Mouse (Mus musculus) hindbrain, embryonic 13.5 days (tissue): Measurements from ENCODE around the gene Klhl33. TPM values are rescaled to one million over a fixed set of nuclear protein-coding genes. Genes with fewer than 3 reads are reported as not detected.
"Not testable (repeated sequence)": the region's sequence is repeated elsewhere in the genome, so short reads cannot be mapped to it uniquely, and the experiment has no call there.

Experiments used
- ATAC-seq: fragments of 200-750 bp; cut with Nextera tagmentation; 2 replicates; pipeline ENCODE4 v1.8.0; 2017; ENCODE audit warnings: moderate TSS enrichment; ENCODE audit not compliant: low FRiP score
- H3K27ac ChIP-seq: fragments of 300-500 bp; sonication (generic); 2 replicates; pipeline ENCODE4 v1.5.1; 2015; ENCODE audit warnings: inconsistent platforms, mild to moderate bottlenecking, moderate library complexity
- H3K27me3 ChIP-seq: fragments of 300-500 bp; sonication (generic); 2 replicates; pipeline ENCODE4 v1.6.1; 2015; ENCODE audit warnings: mild to moderate bottlenecking, inconsistent platforms
- H3K36me3 ChIP-seq: fragments of 300-500 bp; sonication (generic); 2 replicates; pipeline ENCODE4 v1.6.1; 2015; ENCODE audit warnings: mild to moderate bottlenecking, inconsistent platforms
- H3K4me1 ChIP-seq: fragments of 300-500 bp; sonication (generic); replicated peaks from 2 replicates; pipeline ENCODE4 v1.6.1; 2015; ENCODE audit warnings: inconsistent platforms
- H3K4me2 ChIP-seq: fragments of 300-500 bp; sonication (generic); 2 replicates; pipeline ENCODE4 v1.6.1; 2015; ENCODE audit warnings: inconsistent platforms, mild to moderate bottlenecking, moderate library complexity
- H3K4me3 ChIP-seq: fragments of 300-500 bp; sonication (generic); 2 replicates; pipeline ENCODE4 v1.5.1; 2015; ENCODE audit warnings: mild to moderate bottlenecking, inconsistent platforms
- H3K9ac ChIP-seq: fragments of 300-500 bp; sonication (generic); 2 replicates; pipeline ENCODE4 v1.6.1; 2015; ENCODE audit warnings: mild to moderate bottlenecking, inconsistent platforms
- H3K9me3 ChIP-seq: fragments of 300-500 bp; sonication (generic); 2 replicates; pipeline ENCODE4 v1.6.1; 2016; ENCODE audit warnings: inconsistent platforms
- WGBS: fragments of 180-500 bp; shearing (Covaris S2); methylation state at CpG from one replicate; pipeline ENCODE4 v1.1.7; 2015; 5-methylcytosine and 5-hydroxymethylcytosine counted together
- polyA plus RNA-seq: library from polyadenylated mRNA; unstranded; fragments of >200 nt; fragmentation: Nextera tagmentation; extraction: Ambion mirVana; gene quantifications from 2 replicates; pipeline ENCODE4 v1.2.1, GENCODE M21; 2015

Gene Klhl33
- polyA plus RNA-seq, 1 experiment from 2014 or later = 0.83 TPM

DNA sequence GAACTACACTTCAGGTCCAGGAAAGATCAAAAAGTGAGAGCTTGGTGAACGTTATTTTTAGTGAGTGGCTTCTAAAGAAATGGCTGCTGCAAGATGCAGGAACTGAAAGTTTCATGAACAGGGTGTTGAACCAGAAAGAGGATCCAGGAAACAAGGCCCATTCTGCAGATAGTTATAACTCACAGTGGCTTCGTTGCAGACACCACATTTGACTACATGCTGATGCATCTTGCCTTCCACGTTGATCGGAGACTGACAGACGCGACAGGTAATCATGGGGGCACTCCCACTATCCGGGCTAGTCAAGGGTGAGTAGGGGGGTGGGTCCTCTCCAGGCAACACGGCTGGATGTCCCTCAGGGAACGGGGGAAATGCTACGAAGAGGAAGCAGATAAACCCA, 32.6 kb upstream of the Klhl33 start:
- no peaks in the 10 kb centered on the region for H3K27me3 ChIP-seq
- WGBS = 18% methylated on average over 10 of the region's 10 CpGs
- H3K9me3 ChIP-seq = no peaks in the 10 kb centered on the region
- peak overlapping the region; percentile 99 for H3K9ac ChIP-seq
- H3K36me3 ChIP-seq = peaks cover 33% of the 10 kb centered on the region
- peak overlapping the region; percentile 93 for H3K4me3 ChIP-seq
- H3K27ac ChIP-seq = peak overlapping the region; percentile 91
- peaks cover 50% of the 10 kb centered on the region for H3K4me1 ChIP-seq
- peak overlapping the region; percentile 92 for H3K4me2 ChIP-seq
- no peak for ATAC-seq

- peak overlapping the region; percentile 19; the same call in 1 of the 2 replicates for H3K9ac ChIP-seq
- H3K27ac ChIP-seq = no peak overlapping the region
- H3K36me3 ChIP-seq = peaks cover 33% of the 10 kb centered on the region
- H3K27me3 ChIP-seq = no peaks in the 10 kb centered on the region
- no peak overlapping the region for H3K4me2 ChIP-seq
- H3K4me1 ChIP-seq = peaks cover 59% of the 10 kb centered on the region
- no peaks in the 10 kb centered on the region for H3K9me3 ChIP-seq
- ATAC-seq = no peak
- no peak overlapping the region for H3K4me3 ChIP-seq
- 66% methylated on average over 3 of the region's 3 CpGs for WGBS
These were observed 30.1 kb upstream of the Klhl33 start for GRCm38 (mm10) chr14:50927366-50927765.

DNA sequence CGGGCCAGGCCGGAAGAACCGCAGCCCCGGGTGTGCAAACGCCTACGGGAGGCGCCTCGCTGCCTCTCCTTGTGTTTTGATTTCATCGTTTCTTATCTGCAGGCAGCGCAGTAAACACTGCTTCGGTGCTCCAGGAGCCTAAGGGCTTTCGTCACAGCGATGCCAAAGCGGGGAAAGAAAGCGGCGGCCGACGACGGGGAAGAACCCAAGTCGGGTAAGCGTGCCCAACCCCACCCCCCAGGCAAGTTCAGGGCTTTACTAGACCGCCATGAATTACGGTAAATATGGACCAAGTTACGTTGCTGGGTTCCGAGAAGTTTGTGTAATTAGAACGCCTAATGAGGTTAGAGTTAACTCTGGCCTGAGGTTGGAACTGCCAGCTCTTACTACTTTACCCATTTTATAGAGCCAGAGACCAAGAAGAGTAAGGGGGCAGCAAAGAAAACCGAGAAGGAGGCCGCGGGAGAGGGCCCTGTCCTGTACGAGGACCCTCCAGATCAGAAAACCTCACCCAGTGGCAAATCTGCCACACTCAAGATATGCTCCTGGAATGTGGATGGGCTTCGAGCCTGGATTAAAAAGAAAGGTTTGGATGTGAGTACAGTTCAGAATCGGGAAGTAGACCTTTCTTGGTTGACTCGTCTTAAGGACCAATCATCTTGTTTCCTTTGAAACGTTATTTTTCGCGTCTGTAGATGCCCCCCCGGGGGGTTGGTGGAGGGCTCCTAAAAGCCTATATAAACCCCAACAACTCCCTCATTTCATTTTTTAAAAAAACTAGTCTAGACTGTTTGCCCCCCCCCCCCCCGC, 28.0 kb upstream of the Klhl33 start:
- H3K36me3 ChIP-seq = peaks cover 33% of the 10 kb centered on the region
- peak overlapping the region; percentile 69 for H3K4me3 ChIP-seq
- 2% methylated on average over 38 of the region's 38 CpGs for WGBS
- peak overlapping the region; percentile 84 for H3K9ac ChIP-seq
- peak overlapping the region; percentile 83 for H3K4me2 ChIP-seq
- no peaks in the 10 kb centered on the region for H3K9me3 ChIP-seq
- H3K27ac ChIP-seq = peak overlapping the region; percentile 88
- ATAC-seq = peak; percentile 69
- H3K4me1 ChIP-seq = peaks cover 53% of the 10 kb centered on the region
- H3K27me3 ChIP-seq = no peaks in the 10 kb centered on the region

GRCm38 (mm10) chr14:50924281-50925064, 27.2 kb upstream of the Klhl33 start, which contains the start of the genes Osgep and Apex1:
Osgep (minus strand) TSS chr14:50924893.
Apex1 (plus strand) TSS chr14:50924968.
- ATAC-seq = peak; percentile 96
- Histone ChIP-seq H3K4me3 (peak within 1 kb of the TSS; percentile 69), H3K27me3 (no peaks in the 10 kb centered on the region), H3K4me1 (peaks cover 45% of the 10 kb centered on the region), H3K36me3 (peaks cover 33% of the 10 kb centered on the region), H3K9ac (peak within 1 kb of the TSS; percentile 84), H3K27ac (peak within 1 kb of the TSS; percentile 88), H3K9me3 (no peaks in the 10 kb centered on the region), H3K4me2 (peak within 1 kb of the TSS; percentile 83)
- WGBS = under 1% methylated on average over 57 of the region's 57 CpGs

DNA sequence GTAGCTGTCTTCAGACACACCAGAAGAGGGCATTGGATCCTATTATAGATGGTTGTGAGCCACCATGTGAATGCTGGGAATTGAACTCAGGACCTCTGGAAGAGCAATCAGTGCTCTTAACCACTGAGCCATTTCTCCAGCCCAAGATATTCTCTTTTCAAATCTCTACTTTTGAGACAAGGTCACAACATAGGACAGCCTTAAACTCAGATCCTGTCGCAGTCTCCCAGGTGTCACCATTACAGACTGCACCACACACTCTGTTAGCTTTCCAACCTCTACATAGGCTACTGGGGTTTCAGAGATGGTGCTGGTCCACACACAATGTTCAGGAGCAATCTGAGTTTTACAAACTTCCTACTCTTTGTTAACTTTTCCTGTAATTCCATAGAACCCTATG, 26.1 kb upstream of the Klhl33 start:
- H3K27ac ChIP-seq, ATAC-seq, H3K27me3 ChIP-seq, H3K9me3 ChIP-seq: not testable (repeated sequence)
- peak overlapping the region; percentile 84 for H3K9ac ChIP-seq
- peak overlapping the region; percentile 83 for H3K4me2 ChIP-seq
- H3K4me3 ChIP-seq = peak overlapping the region; percentile 69
- H3K36me3 ChIP-seq = peaks cover 29% of the 10 kb centered on the region
- H3K4me1 ChIP-seq = peaks cover 35% of the 10 kb centered on the region
- 86% methylated on average over 1 of the region's 1 CpGs for WGBS

- no peak for ATAC-seq
- Histone ChIP-seq H3K9me3 (no peaks in the 10 kb centered on the region), H3K9ac (no peak overlapping the region), H3K4me3 (no peak overlapping the region), H3K27me3 (no peaks in the 10 kb centered on the region), H3K4me1 (no peaks in the 10 kb centered on the region), H3K36me3 (peaks cover 48% of the 10 kb centered on the region), H3K4me2 (no peak overlapping the region), H3K27ac (no peak overlapping the region)
- WGBS = 64% methylated on average over 3 of the region's 3 CpGs
These were observed 14.0 kb upstream of the Klhl33 start for GRCm38 (mm10) chr14:50911356-50911755.

- Histone ChIP-seq H3K9ac (no peak overlapping the region), H3K4me2 (no peak overlapping the region), H3K9me3 (no peaks in the 10 kb centered on the region), H3K4me3 (no peak overlapping the region), H3K4me1 (peaks cover 8% of the 10 kb centered on the region; the same call in 1 of the 2 replicates), H3K27me3 (no peaks in the 10 kb centered on the region), H3K27ac (no peak overlapping the region), H3K36me3 (peaks cover 18% of the 10 kb centered on the region)
- 87% methylated on average over 4 of the region's 4 CpGs for WGBS
- no peak for ATAC-seq
These were observed 10.8 kb upstream of the Klhl33 start for GRCm38 (mm10) chr14:50908126-50908525.

GRCm38 (mm10) chr14:50905327-50905726, 8.0 kb upstream of the Klhl33 start:
- H3K27ac ChIP-seq, H3K36me3 ChIP-seq, H3K9ac ChIP-seq, H3K4me1 ChIP-seq, H3K9me3 ChIP-seq, H3K27me3 ChIP-seq, H3K4me2 ChIP-seq, ATAC-seq, H3K4me3 ChIP-seq: not testable (repeated sequence)

- H3K4me3 ChIP-seq = no peak overlapping the region
- no peaks in the 10 kb centered on the region for H3K27me3 ChIP-seq
- H3K36me3 ChIP-seq = no peaks in the 10 kb centered on the region; the same call in 1 of the 2 replicates
- no peak overlapping the region for H3K9ac ChIP-seq
- H3K4me2 ChIP-seq = no peak overlapping the region
- H3K9me3 ChIP-seq = no peaks in the 10 kb centered on the region
- ATAC-seq = no peak
- H3K27ac ChIP-seq = no peak overlapping the region
- H3K4me1 ChIP-seq = peaks cover 8% of the 10 kb centered on the region; the same call in 1 of the 2 replicates
- 82% methylated on average over 4 of the region's 4 CpGs for WGBS
These were observed 7.5 kb upstream of the Klhl33 start for GRCm38 (mm10) chr14:50904828-50905129.

DNA sequence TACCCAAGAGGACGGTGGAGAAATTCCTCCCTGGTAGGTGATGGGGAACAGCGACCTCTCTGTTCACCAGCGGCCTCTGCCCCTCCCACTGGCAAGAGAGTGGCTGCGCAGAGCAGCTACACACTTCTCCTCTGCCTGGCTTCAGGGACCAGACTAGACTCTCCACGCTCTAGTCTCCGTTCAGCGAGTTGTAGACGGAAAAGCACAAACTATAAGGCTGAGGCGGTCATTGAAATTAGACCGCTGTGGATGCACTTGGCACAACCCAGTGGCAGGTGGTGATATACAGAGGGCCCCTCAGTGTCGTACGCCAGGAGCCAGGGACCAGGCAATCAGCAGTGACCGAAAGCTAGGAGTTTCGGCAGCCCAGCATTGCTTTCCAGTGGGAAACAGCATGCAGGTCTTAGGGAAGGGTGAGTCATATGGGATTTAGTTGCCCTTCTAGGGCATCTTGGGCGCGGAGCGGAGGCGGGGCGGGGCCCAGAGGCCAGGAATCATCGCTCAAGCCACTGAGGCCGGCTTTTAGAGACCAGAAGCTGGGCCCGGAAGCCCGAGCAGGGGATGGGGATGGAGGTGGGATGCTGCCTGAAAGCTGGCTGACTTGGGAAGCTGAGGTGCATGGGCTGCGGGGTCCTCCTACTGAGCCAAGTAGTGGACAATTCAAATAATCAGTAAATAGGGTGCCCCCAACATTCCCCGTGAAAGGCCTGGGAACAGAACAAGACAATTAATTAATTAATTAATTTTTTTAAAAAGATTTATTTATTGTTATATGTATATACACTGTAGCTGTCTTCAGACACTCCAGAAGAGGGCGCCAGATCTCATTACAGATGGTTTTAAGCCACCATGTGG, 6.9 kb upstream of the Klhl33 start:
- Histone ChIP-seq H3K27ac (no peak overlapping the region; the same call in 1 of the 2 replicates), H3K4me2 (peak overlapping the region; percentile 64), H3K9me3 (no peaks in the 10 kb centered on the region), H3K9ac (peak overlapping the region; percentile 71), H3K27me3 (no peaks in the 10 kb centered on the region), H3K36me3 (no peaks in the 10 kb centered on the region; the same call in 1 of the 2 replicates), H3K4me1 (peaks cover 8% of the 10 kb centered on the region; the same call in 1 of the 2 replicates), H3K4me3 (peak overlapping the region; percentile 41)
- 4% methylated on average over 26 of the region's 26 CpGs for WGBS
- peak; percentile 91 for ATAC-seq

DNA sequence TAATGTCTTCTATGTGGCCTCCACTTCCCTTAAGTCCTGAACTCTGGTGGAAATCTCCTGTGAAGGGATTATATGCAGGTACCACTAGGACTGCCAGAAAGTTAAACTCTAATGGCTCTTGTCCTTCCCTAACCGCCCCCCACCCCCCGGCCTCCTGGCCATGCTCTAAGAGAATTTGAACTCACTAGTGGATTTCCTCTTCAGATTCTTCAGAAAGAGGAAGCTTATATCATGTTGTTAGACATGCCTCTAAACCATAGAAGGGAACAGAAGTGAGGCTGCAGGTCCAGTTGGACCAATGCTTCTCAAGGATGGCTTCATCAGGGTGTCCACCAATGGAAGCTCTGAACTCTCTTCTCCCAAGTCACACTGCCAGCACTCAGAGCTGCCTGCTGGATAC, 685 bp upstream of the Klhl33 start:
- 91% methylated on average over 2 of the region's 2 CpGs for WGBS
- not testable (repeated sequence) for H3K27ac ChIP-seq, H3K9ac ChIP-seq, ATAC-seq, H3K4me2 ChIP-seq, H3K36me3 ChIP-seq, H3K9me3 ChIP-seq, H3K4me3 ChIP-seq
- peaks cover 17% of the 10 kb centered on the region for H3K4me1 ChIP-seq
- peaks cover 12% of the 10 kb centered on the region for H3K27me3 ChIP-seq
